ENCODE assay signal across 8 mouse cellular contexts in the genomic region with DNA sequence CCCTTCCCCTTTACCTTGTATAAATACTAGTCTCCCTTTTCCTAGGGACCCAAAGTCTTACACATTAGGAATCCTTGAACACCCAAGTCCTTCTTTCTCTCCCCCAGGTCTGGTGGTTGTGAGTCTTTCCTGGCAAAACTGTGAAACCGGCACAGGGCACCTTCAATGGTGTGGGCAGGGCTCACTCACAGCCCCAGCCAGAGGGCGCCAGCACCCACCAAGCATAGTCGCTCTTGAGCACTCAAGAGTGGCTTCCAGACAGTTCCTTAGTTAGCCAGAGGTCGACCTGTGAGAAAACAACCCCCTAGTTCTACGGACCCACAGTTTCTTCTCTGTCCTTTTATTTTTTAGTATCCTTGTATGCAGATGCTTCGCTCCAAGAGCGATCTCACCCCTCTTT. TPM values are rescaled to one million over a fixed set of nuclear protein-coding genes. Genes with fewer than 3 reads are reported as not detected.
DNase-seq lines count a peak whose midpoint lies in the region; ATAC-seq and TF ChIP-seq lines count a peak whose summit lies in the region.

A gene (plus strand): TSS at position 275 of the 400 bp plus-strand sequence.

- peak within 1 kb of the TSS; percentile 92 for H3K4me2 ChIP-seq in hindbrain, embryonic 16.5 days (ENCODE audit: low read length)

- intact Hi-C loops in left cerebral cortex, adult 2 months (cut with DNase I) = loop anchor here (2.0 kb wide), 2 partner anchors 68 to 100 kb away; no protein-coding TSS in a partner anchor

- peak within 1 kb of the TSS; percentile 67 for H3K4me3 ChIP-seq in hindbrain, embryonic 16.5 days (ENCODE audit: low read length)
- peak within 1 kb of the TSS; percentile 83 for H3K4me3 ChIP-seq in left cerebral cortex, adult 2 months

- H3K9ac ChIP-seq in hindbrain, embryonic 16.5 days (ENCODE audit: low read depth, low read length) = peak within 1 kb of the TSS; percentile 71

- H3K36me3 ChIP-seq in hindbrain, embryonic 16.5 days (ENCODE audit: control insufficient read depth, insufficient read depth, low read length) = no peaks in the 10 kb centered on the region

- H3K27me3 ChIP-seq in hindbrain, embryonic 16.5 days (replicated peaks; ENCODE audit: control insufficient read depth, insufficient read depth, low read length) = no peaks in the 10 kb centered on the region

- ATAC-seq in common myeloid progenitor, adult 5-6 weeks (replicated peaks; ENCODE audit: low read depth, poor library complexity, severe bottlenecking) = peak; percentile 99
- peak; percentile 91 for ATAC-seq in hindbrain, embryonic 16.5 days

- no peaks in the 10 kb centered on the region; the same call in none of the 2 replicates for H3K4me1 ChIP-seq in hindbrain, embryonic 16.5 days (ENCODE audit: control insufficient read depth, insufficient read depth, low read depth, low read length)

- peak within 1 kb of the TSS; percentile 69 for H3K27ac ChIP-seq in hindbrain, embryonic 16.5 days (ENCODE audit: low read depth, low read length)
- H3K27ac ChIP-seq in left cerebral cortex, adult 2 months = peak within 1 kb of the TSS; percentile 94

- no peaks in the 10 kb centered on the region for H3K9me3 ChIP-seq in hindbrain, embryonic 16.5 days (ENCODE audit: control insufficient read depth, low read length)

- peak; percentile 67 for DNase-seq in adrenal gland, postnatal 10 days
- DNase-seq in gastrocnemius, postnatal 10 days = peak; percentile 44
- DNase-seq in left cerebral cortex, adult 2 months (ENCODE audit: extremely low spot score in 1 of 2, low spot score in 2 of 2) = peak; percentile 65 to 75
- DNase-seq in lung, postnatal 36 days = peak; percentile 79
- peak; percentile 71 to 76 for DNase-seq in right cerebral cortex, adult 2 months (ENCODE audit: low spot score in 2 of 2)
- DNase-seq in c-Kit-positive CD71-positive TER-119-positive erythroid progenitor cells, embryonic 14.5 days (ENCODE audit: low spot score) = no peak

- WGBS in hindbrain, embryonic 16.5 days = 0% methylated on average over 7 of the region's 7 CpGs

- TF ChIP-seq CTCF in left cerebral cortex, adult 2 months (IDR thresholded peaks at IDR 0.05) = peak; percentile 79

RNA-seq across cellular contexts. Expression of the gene that starts here (rescaled TPM):
- total RNA-seq in adrenal gland, postnatal 10 days (2021) = 10 to 100 TPM; 10.2 to 12.6 TPM
- not detected in 2 replicates for total RNA-seq in common myeloid progenitor, adult 5-6 weeks (2017)
- 10 to 100 TPM; 18.4 to 22.3 TPM for total RNA-seq in gastrocnemius, postnatal 10 days (2021)
- polyA plus RNA-seq in hindbrain, embryonic 16.5 days (2015; fragmentation: Nextera tagmentation; extraction: Ambion mirVana) = 136 and 147 TPM in 2 replicates
- total RNA-seq in left cerebral cortex, adult 2 months (2021) = 100 to 1,000 TPM; 176 to 182 TPM

Comparison
In these comparisons a context has a peak if more than half of its experiments do, and no peak if none do; other contexts are left out.
1. RNA of the gene that starts here (total RNA-seq): 176 to 182 TPM in left cerebral cortex, adult 2 months, 18.4 to 22.3 TPM in gastrocnemius, postnatal 10 days and 10.2 to 12.6 TPM in adrenal gland, postnatal 10 days; not detected in common myeloid progenitor, adult 5-6 weeks; every median in the first group is over 10 times any median in the second.
2. RNA of the gene that starts here (total RNA-seq): 176 to 182 TPM in left cerebral cortex, adult 2 months; 18.4 to 22.3 TPM in gastrocnemius, postnatal 10 days and 10.2 to 12.6 TPM in adrenal gland, postnatal 10 days; every median in the first group is over 4 times any median in the second.
3. Peak in ATAC-seq in common myeloid progenitor, adult 5-6 weeks; RNA of the gene not detected or under 1 TPM.